Mouse (Mus musculus): Measurements from ENCODE around the gene Fcer1g. TPM values are rescaled to one million over a fixed set of nuclear protein-coding genes. Genes with fewer than 3 reads are reported as not detected.

Gene Fcer1g
- polyA plus RNA-seq, 1 experiment from 2014 or later = 10.2 TPM

DNA sequence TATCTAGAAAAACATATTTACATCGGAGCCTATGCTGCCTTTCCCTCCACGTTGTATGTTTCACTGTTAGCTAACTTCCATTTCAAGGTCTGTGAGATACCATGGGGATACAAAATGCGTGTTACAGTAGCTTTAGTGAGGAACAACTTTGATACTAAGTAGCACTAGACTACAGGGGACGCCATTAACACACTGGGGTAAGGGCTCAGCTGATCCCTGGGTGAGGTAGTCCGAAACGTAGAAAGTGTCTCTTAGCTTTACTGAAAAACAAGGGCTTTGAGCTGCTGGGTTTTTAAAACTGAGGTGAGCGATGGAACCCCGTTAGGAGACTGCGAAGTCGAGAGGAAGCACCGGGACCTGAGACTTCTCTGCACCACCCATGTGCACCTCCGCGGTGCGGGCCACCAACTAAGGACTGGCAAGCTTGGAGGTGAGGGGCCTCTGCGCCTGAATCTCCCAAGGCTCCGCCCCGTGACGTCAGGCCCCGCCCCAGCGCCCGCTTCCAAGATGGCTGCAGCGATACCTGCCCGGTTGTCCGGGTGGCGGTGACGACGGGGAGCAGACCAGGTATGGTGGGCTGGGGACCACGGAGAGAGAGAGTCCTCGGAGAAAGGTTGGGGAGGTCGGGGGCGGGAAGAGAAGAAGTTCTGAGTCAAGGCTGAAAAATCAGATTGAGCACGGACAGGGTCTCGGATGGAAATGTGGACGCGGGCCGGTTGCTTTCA, 35.8 kb upstream of the Fcer1g start, which contains the start of gene B4galt3:
TSS of gene B4galt3 (plus strand) at position 481 of the 725 bp plus-strand sequence.
- peak within 1 kb of the TSS; percentile 94 for H3K4me2 ChIP-seq (ENCODE audit: low read depth, low read length)
- H3K9me3 ChIP-seq (ENCODE audit: control insufficient read depth, low read length) = no peaks in the 10 kb centered on the region
- H3K4me1 ChIP-seq (ENCODE audit: control insufficient read depth, insufficient read depth, low read length) = peaks cover 13% of the 10 kb centered on the region
- 0 out of 2 replicates have a peak within 1 kb of the TSS, but pooled peaks have one; percentile 36 for H3K27ac ChIP-seq (ENCODE audit: low read depth, low read length)
- WGBS = 3% methylated on average over 36 of the region's 36 CpGs
- peaks cover 12% of the 10 kb centered on the region; the same call in 1 of the 2 replicates for H3K36me3 ChIP-seq (ENCODE audit: control insufficient read depth, insufficient read depth, low read length)
- ATAC-seq (ENCODE audit: low read depth) = peak; percentile 95
- peak within 1 kb of the TSS; percentile 78 for H3K9ac ChIP-seq (replicated peaks; ENCODE audit: low read depth, low read length)
- H3K4me3 ChIP-seq (ENCODE audit: low read depth, low read length) = peak within 1 kb of the TSS; percentile 66
- no peaks in the 10 kb centered on the region for H3K27me3 ChIP-seq (ENCODE audit: control insufficient read depth, insufficient read depth, low read length)

DNA sequence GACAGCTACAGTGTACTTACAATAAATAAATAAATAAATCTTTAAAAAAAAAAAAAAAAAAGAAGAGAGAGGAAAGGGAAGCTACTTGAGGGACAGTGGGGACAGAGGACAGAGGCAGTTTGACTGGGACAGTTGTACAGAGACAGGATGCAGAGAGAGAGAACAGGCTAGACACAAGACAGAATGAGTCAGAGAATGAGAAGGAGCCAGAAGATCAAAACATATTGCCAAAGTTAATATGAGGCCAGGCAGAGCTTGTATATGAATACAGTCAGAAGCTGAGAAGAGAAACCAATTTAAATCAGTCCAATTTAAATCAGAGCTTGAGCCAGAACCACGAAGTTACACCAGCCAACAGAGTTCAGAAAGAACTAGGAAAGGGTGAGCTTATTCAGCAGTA, 34.2 kb upstream of the Fcer1g start:
- Histone ChIP-seq H3K9me3 (ENCODE audit: control insufficient read depth, low read length) (no peaks in the 10 kb centered on the region), H3K4me1 (ENCODE audit: control insufficient read depth, insufficient read depth, low read length) (peaks cover 15% of the 10 kb centered on the region), H3K4me2 (ENCODE audit: low read depth, low read length) (no peak overlapping the region), H3K36me3 (ENCODE audit: control insufficient read depth, insufficient read depth, low read length) (0 out of 2 replicates have a peak, but pooled peaks cover 9% of the 10 kb centered on the region), H3K4me3 (ENCODE audit: low read depth, low read length) (no peak overlapping the region), H3K27ac (ENCODE audit: low read depth, low read length) (no peak overlapping the region), H3K27me3 (ENCODE audit: control insufficient read depth, insufficient read depth, low read length) (no peaks in the 10 kb centered on the region), H3K9ac (replicated peaks; ENCODE audit: low read depth, low read length) (no peak overlapping the region)
- WGBS = 65% methylated on average over 1 of the region's 1 CpGs
- no peak for ATAC-seq (ENCODE audit: low read depth)

DNA sequence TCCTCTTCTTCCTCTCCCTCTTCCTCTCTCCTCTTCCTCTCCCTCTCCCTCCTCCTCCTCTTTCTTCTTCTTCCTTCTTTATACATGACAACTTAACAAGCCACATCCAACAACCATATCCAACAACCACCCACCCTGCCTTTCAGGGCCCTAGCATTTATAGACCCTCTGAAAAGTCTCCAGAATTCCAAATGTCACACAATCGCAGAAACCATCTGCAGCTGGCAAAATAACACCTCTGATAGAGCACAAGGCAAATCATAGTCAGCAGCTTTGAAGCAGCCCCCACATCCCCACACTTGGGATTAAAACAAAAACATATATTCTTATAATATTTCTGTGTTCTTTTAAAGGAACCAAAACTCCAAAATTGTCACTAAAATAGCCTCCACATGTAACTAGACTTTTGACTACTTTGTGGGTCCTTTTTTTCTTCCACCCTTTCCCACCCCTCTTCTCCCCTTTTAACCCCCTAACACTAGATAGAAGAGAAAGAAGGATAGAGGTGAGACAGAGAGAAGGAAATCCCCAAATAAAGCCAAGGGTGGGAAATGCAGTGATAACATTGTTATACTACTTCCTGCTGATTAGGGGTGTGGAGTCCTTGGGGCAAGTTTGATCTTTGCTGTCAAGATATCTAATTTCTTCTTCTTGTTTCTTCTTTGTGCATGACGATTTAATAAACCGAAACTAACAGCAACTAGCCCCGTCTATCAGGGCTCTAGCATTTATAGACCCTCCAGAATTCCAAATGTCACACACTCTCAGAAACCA, 32.0 kb upstream of the Fcer1g start:
- Histone ChIP-seq H3K4me3 (ENCODE audit: low read depth, low read length) (no peak overlapping the region), H3K9ac (replicated peaks; ENCODE audit: low read depth, low read length) (no peak overlapping the region), H3K27ac (ENCODE audit: low read depth, low read length) (no peak overlapping the region), H3K4me1 (ENCODE audit: control insufficient read depth, insufficient read depth, low read length) (peaks cover 16% of the 10 kb centered on the region), H3K27me3 (ENCODE audit: control insufficient read depth, insufficient read depth, low read length) (no peaks in the 10 kb centered on the region), H3K4me2 (ENCODE audit: low read depth, low read length) (no peak overlapping the region), H3K9me3 (ENCODE audit: control insufficient read depth, low read length) (no peaks in the 10 kb centered on the region), H3K36me3 (ENCODE audit: control insufficient read depth, insufficient read depth, low read length) (no peaks in the 10 kb centered on the region)
- ATAC-seq (ENCODE audit: low read depth) = no peak
- WGBS = 86% methylated on average over 4 of the region's 4 CpGs

DNA sequence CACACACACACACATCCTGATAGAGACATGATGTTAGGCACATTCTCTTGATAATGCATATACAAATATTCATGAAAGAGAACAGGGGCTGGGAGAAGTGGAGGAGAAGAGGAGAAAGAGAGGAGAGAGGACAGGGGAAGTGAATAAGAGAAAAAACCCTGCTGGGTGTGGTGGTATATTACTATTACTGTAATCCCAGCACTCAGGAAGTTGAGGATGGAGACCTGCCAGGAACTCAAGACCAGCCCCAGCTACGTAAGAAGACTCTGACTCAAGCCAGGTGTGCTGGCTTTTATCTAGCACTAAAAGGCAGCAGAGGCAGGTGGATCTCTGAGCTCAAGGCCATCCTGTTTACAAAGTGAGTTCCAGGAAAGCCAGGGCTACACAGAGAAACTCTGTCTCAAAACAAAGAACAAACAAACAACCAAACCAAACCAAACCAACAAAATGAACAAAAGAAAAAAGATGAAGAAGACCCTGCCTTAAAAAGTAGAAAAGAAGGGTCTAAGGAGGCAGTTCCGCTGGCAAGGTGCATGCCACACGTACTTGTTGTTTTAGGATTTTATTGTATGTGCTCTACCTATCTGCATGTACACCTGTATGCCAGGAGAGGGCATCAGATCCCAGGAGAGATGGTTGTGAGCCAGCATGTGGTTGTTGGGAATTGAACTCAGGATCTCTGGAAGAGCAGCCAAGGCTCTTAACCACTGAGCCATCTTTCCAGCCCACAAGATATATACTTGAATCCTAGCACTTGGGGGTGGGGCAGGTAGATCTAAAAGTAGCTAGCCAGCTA, 29.7 kb upstream of the Fcer1g start:
- Histone ChIP-seq H3K27ac (ENCODE audit: low read depth, low read length) (peak overlapping the region; percentile 72), H3K36me3 (ENCODE audit: control insufficient read depth, insufficient read depth, low read length) (no peaks in the 10 kb centered on the region), H3K4me3 (ENCODE audit: low read depth, low read length) (no peak overlapping the region), H3K4me2 (ENCODE audit: low read depth, low read length) (peak overlapping the region; percentile 42), H3K9ac (replicated peaks; ENCODE audit: low read depth, low read length) (no peak overlapping the region), H3K9me3 (ENCODE audit: control insufficient read depth, low read length) (no peaks in the 10 kb centered on the region), H3K27me3 (ENCODE audit: control insufficient read depth, insufficient read depth, low read length) (no peaks in the 10 kb centered on the region), H3K4me1 (ENCODE audit: control insufficient read depth, insufficient read depth, low read length) (peaks cover 10% of the 10 kb centered on the region; the same call in 1 of the 2 replicates)
- 80% methylated on average over 3 of the region's 3 CpGs for WGBS
- ATAC-seq (ENCODE audit: low read depth) = no peak

DNA sequence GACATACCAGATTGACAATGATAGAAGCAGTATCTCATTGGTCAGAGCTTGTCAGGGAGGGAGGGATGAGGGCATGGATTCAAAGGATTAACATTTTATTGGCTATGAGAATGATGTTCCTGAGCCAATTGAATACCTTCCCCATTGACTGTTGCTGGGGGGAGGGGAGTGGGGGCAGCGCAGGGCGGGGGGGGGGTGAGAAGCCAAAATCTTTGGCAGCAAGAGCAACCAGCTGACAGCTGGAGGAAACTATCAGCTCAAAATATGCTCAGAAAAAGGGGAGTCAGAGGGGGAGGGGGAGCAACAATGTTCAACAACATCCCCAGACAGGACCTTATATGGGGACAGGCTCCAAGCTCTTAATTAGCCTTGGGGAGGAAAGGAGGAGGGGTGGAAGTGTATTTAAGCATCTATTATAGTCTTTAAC, 29.0 kb upstream of the Fcer1g start:
- Histone ChIP-seq H3K27me3 (ENCODE audit: control insufficient read depth, insufficient read depth, low read length) (no peaks in the 10 kb centered on the region), H3K36me3 (ENCODE audit: control insufficient read depth, insufficient read depth, low read length) (no peaks in the 10 kb centered on the region), H3K4me1 (ENCODE audit: control insufficient read depth, insufficient read depth, low read length) (peaks cover 10% of the 10 kb centered on the region; the same call in 1 of the 2 replicates), H3K4me2 (ENCODE audit: low read depth, low read length) (peak overlapping the region; percentile 42), H3K9ac (replicated peaks; ENCODE audit: low read depth, low read length) (no peak overlapping the region), H3K27ac (ENCODE audit: low read depth, low read length) (peak overlapping the region; percentile 76), H3K4me3 (ENCODE audit: low read depth, low read length) (no peak overlapping the region), H3K9me3 (ENCODE audit: control insufficient read depth, low read length) (no peaks in the 10 kb centered on the region)
- WGBS = 0% methylated on average over 2 of the region's 2 CpGs
- ATAC-seq (ENCODE audit: low read depth) = peak; percentile 94

DNA sequence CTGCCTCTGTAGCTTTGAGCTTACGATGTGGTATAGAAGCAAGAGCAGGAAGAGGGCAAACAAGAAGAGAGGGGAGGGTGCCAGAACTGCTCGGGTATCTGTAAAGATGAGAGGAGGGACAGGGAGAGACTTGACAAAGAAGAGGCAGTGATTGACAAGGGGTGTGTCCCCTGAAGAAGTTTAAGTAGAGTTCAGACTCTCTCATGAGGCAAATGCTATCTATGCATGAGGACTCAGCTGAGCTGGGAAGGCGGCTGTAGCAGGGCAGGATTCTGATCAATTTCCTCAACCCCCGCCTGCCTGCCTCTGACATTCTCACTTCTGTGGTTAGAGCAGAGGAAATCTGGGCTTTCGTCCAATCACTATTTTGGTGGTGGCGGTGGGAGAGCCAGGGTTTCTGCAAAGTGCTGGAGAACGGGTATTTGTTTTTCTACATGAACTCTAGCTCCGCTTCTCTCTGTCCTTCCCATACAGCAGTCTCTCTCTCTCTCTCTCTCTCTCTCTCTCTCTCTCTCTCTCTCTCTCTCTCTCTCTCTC, 28.5 kb upstream of the Fcer1g start:
- H3K36me3 ChIP-seq (ENCODE audit: control insufficient read depth, insufficient read depth, low read length) = no peaks in the 10 kb centered on the region
- peak; percentile 76 for ATAC-seq (ENCODE audit: low read depth)
- WGBS = 4% methylated on average over 8 of the region's 8 CpGs

DNA sequence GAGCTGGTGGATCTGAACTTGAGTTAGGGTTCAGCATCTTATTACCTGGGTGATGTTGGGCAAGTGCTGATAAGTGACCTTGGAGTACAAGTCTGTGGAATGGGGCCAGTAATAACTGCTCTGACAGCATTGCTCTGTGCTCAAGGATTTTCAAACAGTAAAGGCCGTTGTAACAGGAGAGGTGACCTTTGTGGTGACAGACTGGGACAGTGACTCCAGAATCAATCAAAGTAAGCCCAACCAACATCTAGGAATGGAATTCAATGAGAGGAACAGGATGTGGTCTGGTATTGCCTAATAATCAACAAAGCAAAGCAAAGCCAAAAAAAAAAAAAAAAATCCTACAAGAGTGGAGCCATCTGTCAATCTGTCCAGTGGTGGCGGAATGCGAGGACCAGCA, 26.2 kb upstream of the Fcer1g start:
- H3K9me3 ChIP-seq (ENCODE audit: control insufficient read depth, low read length) = no peaks in the 10 kb centered on the region
- H3K36me3 ChIP-seq (ENCODE audit: control insufficient read depth, insufficient read depth, low read length) = no peaks in the 10 kb centered on the region
- no peak overlapping the region for H3K4me3 ChIP-seq (ENCODE audit: low read depth, low read length)
- H3K27ac ChIP-seq (ENCODE audit: low read depth, low read length) = no peak overlapping the region
- H3K27me3 ChIP-seq (ENCODE audit: control insufficient read depth, insufficient read depth, low read length) = no peaks in the 10 kb centered on the region
- peaks cover 10% of the 10 kb centered on the region; the same call in 1 of the 2 replicates for H3K4me1 ChIP-seq (ENCODE audit: control insufficient read depth, insufficient read depth, low read length)
- no peak overlapping the region for H3K9ac ChIP-seq (replicated peaks; ENCODE audit: low read depth, low read length)
- WGBS = 88% methylated on average over 3 of the region's 3 CpGs
- H3K4me2 ChIP-seq (ENCODE audit: low read depth, low read length) = no peak overlapping the region
- ATAC-seq (ENCODE audit: low read depth) = no peak

More for the DNA sequence above, 28.5 kb upstream of the Fcer1g start:
- Histone ChIP-seq H3K4me1 (ENCODE audit: control insufficient read depth, insufficient read depth, low read length) (peaks cover 10% of the 10 kb centered on the region; the same call in 1 of the 2 replicates), H3K4me3 (ENCODE audit: low read depth, low read length) (peak overlapping the region; percentile 14), H3K27me3 (ENCODE audit: control insufficient read depth, insufficient read depth, low read length) (no peaks in the 10 kb centered on the region), H3K9ac (replicated peaks; ENCODE audit: low read depth, low read length) (peak overlapping the region; percentile 32), H3K9me3 (ENCODE audit: control insufficient read depth, low read length) (no peaks in the 10 kb centered on the region), H3K27ac (ENCODE audit: low read depth, low read length) (peak overlapping the region; percentile 76), H3K4me2 (ENCODE audit: low read depth, low read length) (peak overlapping the region; percentile 42)

DNA sequence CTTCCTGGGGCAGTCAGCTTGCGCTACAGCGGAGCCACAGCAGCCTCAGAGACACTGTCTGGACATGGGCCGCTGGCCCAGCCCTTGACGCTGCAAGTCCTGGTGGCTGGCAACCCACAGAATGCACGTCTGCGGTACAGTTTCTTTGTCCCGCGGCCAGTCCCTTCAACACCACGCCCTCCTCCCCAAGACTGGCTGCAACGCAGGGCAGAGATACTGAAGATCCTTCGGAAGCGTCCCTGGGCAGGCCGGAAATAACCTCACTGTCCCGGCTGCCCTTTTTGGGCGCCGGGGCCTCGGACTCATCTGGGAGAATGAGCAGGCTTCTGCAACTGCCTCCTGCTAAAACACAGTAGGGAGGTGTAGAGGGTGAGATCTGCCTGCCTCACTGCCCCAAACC, 24.8 kb upstream of the Fcer1g start:
- no peak overlapping the region for H3K4me3 ChIP-seq (ENCODE audit: low read depth, low read length)
- no peaks in the 10 kb centered on the region for H3K36me3 ChIP-seq (ENCODE audit: control insufficient read depth, insufficient read depth, low read length)
- H3K4me2 ChIP-seq (ENCODE audit: low read depth, low read length) = no peak overlapping the region
- no peak for ATAC-seq (ENCODE audit: low read depth)
- no peaks in the 10 kb centered on the region for H3K27me3 ChIP-seq (ENCODE audit: control insufficient read depth, insufficient read depth, low read length)
- peaks cover 10% of the 10 kb centered on the region; the same call in 1 of the 2 replicates for H3K4me1 ChIP-seq (ENCODE audit: control insufficient read depth, insufficient read depth, low read length)
- H3K9me3 ChIP-seq (ENCODE audit: control insufficient read depth, low read length) = no peaks in the 10 kb centered on the region
- 84% methylated on average over 17 of the region's 17 CpGs for WGBS
- no peak overlapping the region for H3K27ac ChIP-seq (ENCODE audit: low read depth, low read length)
- H3K9ac ChIP-seq (replicated peaks; ENCODE audit: low read depth, low read length) = no peak overlapping the region

All from neural tube, embryonic 14.5 days (tissue).